Mouse (Mus musculus) lung, embryonic 16.5 days (tissue): ENCODE results near the gene Gimap1. TPM values are rescaled to one million over a fixed set of nuclear protein-coding genes. Genes with fewer than 3 reads are reported as not detected.

Experiments used
- ATAC-seq: fragments of 200-750 bp; cut with Nextera tagmentation; 2 replicates; pipeline ENCODE4 v1.8.0; 2017; ENCODE audit warnings: low read depth, mild to moderate bottlenecking, moderate library complexity
- H3K27ac ChIP-seq: fragments of 300-500 bp; sonication (generic); 2 replicates; pipeline ENCODE4 v1.5.1; 2014; ENCODE audit warnings: mild to moderate bottlenecking, control low read depth, low read length
- H3K27me3 ChIP-seq: fragments of 300-500 bp; sonication (generic); 2 replicates; pipeline ENCODE4 v1.6.1; 2014; ENCODE audit warnings: low read depth, low read length, mixed read lengths; ENCODE audit not compliant: control insufficient read depth, insufficient read depth
- H3K36me3 ChIP-seq: fragments of 300-500 bp; sonication (generic); 2 replicates; pipeline ENCODE4 v1.6.1; 2014; ENCODE audit warnings: low read length; ENCODE audit not compliant: control insufficient read depth, insufficient read depth
- H3K4me1 ChIP-seq: fragments of 300-500 bp; sonication (generic); replicated peaks from 2 replicates; pipeline ENCODE4 v1.6.1; 2014; ENCODE audit warnings: low read length, mixed read lengths; ENCODE audit not compliant: control insufficient read depth, insufficient read depth
- H3K4me2 ChIP-seq: fragments of 300-500 bp; sonication (generic); 2 replicates; pipeline ENCODE4 v1.6.1; 2014; ENCODE audit warnings: low read depth, low read length, control low read depth
- H3K4me3 ChIP-seq: fragments of 300-500 bp; sonication (generic); 2 replicates; pipeline ENCODE4 v1.5.1; 2014; ENCODE audit warnings: mild to moderate bottlenecking, low read length, control low read depth
- H3K9ac ChIP-seq: fragments of 300-500 bp; sonication (generic); 2 replicates; pipeline ENCODE4 v1.6.1; 2014; ENCODE audit warnings: low read length, control low read depth
- H3K9me3 ChIP-seq: fragments of 300-500 bp; sonication (generic); 2 replicates; pipeline ENCODE4 v1.6.1; 2016; ENCODE audit warnings: low read length; ENCODE audit not compliant: control insufficient read depth
- WGBS: fragments of 180-500 bp; shearing (Covaris S2); extraction: QIAGEN DNeasy Blood & Tissue Kit; methylation state at CpG from one replicate; pipeline ENCODE4 v1.1.7; 2014; 5-methylcytosine and 5-hydroxymethylcytosine counted together
- polyA plus RNA-seq: library from polyadenylated mRNA; unstranded; fragments of >200 nt; fragmentation: Nextera tagmentation; extraction: Ambion mirVana; gene quantifications from 2 replicates; pipeline ENCODE4 v1.2.1, GENCODE M21; 2015

The Gimap1 gene
- polyA plus RNA-seq, 1 experiment from 2014 or later: 51.1 TPM

DNA sequence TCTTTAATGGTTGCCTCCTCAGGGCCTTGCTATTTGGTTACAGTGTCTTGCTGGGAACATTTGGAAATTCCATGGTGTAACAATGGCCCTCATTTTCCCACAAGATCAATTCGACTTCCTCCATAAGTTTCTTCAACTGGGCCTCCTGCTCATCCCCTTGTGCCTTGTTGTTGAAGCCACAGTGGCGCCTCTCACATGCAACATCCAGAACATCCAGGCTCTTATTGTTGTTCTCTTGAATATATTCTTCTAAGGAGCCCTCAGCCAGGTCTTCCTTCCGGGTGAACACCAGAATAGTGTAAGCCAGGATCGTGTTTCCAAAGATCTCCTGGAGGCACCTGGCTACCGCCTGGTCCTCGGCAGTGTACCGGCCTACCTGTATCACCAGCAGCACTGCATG lies 36.7 kb upstream of the Gimap1 start:
- no peak overlapping the region for H3K4me2 ChIP-seq
- no peaks in the 10 kb centered on the region for H3K4me1 ChIP-seq
- no peaks in the 10 kb centered on the region for H3K36me3 ChIP-seq
- no peak for ATAC-seq
- H3K27me3 ChIP-seq: no peaks in the 10 kb centered on the region
- H3K9ac ChIP-seq: no peak overlapping the region
- no peak overlapping the region for H3K4me3 ChIP-seq
- 86% methylated on average over 7 of the region's 7 CpGs for WGBS
- peak overlapping the region; percentile 31 for H3K27ac ChIP-seq
- H3K9me3 ChIP-seq: no peaks in the 10 kb centered on the region

DNA sequence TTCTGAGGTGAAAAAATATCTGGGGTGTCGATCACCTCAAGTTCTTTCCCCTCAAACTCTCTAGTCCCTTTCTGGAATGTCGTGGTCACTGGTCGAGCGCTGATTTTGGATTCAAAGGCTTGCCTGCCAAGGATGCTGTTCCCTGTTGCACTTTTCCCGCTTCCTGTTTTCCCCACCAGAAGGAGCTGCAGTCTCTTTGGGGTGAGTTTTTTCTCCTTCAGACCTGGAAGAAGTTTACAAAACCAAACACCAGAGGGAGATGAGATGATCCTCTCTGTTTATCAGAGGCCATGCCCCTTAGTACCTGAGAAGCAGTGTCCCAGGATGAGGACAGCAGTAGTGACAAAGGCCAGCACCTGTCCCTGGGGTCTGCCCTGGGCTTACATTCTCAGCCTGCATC lies 36.3 kb upstream of the Gimap1 start:
- Histone ChIP-seq H3K9me3 (no peaks in the 10 kb centered on the region), H3K27ac (no peak overlapping the region; the same call in 1 of the 2 replicates), H3K27me3 (no peaks in the 10 kb centered on the region), H3K9ac (no peak overlapping the region), H3K4me2 (no peak overlapping the region), H3K36me3 (no peaks in the 10 kb centered on the region), H3K4me3 (no peak overlapping the region), H3K4me1 (no peaks in the 10 kb centered on the region)
- no peak for ATAC-seq
- 69% methylated on average over 5 of the region's 5 CpGs for WGBS

DNA sequence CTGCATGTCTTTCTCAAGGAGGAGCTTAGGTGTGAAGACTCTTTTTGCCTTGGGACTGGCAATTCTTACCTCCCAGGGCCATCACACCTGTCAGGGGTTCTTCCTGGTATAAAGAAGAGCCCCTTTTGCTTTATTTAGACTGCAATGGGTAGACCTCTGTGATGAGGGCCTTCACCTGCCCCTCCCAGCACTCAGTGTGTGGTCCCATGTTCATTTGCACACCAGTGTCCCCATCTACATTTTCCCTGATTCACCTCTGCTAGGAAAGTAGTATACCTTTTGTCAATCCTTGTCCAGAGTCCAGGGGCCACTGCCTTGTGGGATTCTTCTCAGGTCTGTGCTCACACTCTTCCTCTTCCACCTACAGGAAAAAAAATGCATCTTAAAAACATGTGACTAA lies 34.7 kb upstream of the Gimap1 start:
- H3K4me2 ChIP-seq: no peak overlapping the region
- H3K27me3 ChIP-seq: no peaks in the 10 kb centered on the region
- H3K27ac ChIP-seq: no peak overlapping the region
- no peaks in the 10 kb centered on the region for H3K4me1 ChIP-seq
- ATAC-seq: no peak
- H3K9me3 ChIP-seq: no peaks in the 10 kb centered on the region
- H3K9ac ChIP-seq: no peak overlapping the region
- no peaks in the 10 kb centered on the region for H3K36me3 ChIP-seq
- no peak overlapping the region for H3K4me3 ChIP-seq

DNA sequence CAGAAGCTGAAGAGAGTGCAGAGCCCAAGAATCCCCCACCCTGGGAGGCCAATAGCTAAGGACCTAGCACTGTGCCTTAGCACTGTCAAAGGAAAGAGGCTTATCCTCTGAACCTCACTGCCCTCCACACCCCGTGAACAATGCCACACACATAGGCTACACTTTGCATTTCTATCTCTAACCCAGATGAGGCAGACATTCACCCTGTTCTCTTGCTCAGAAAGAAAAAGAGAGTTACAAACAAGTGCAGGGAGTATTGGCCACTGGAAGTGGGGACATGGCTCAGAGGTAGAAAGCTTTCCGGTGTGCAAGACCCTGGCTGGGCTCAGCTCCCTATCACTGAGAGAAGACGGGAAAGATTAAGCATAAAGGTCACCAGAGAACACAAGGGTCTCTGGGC lies 32.7 kb upstream of the Gimap1 start:
- no peak for ATAC-seq
- Histone ChIP-seq H3K27ac (peak overlapping the region; percentile 22; the same call in 1 of the 2 replicates), H3K4me2 (peak overlapping the region; percentile 24), H3K4me3 (peak overlapping the region; percentile 22; the same call in 1 of the 2 replicates), H3K4me1 (no peaks in the 10 kb centered on the region), H3K36me3 (no peaks in the 10 kb centered on the region), H3K9me3 (no peaks in the 10 kb centered on the region), H3K27me3 (no peaks in the 10 kb centered on the region), H3K9ac (peak overlapping the region; percentile 43)
- 28% methylated on average over 3 of the region's 3 CpGs for WGBS

DNA sequence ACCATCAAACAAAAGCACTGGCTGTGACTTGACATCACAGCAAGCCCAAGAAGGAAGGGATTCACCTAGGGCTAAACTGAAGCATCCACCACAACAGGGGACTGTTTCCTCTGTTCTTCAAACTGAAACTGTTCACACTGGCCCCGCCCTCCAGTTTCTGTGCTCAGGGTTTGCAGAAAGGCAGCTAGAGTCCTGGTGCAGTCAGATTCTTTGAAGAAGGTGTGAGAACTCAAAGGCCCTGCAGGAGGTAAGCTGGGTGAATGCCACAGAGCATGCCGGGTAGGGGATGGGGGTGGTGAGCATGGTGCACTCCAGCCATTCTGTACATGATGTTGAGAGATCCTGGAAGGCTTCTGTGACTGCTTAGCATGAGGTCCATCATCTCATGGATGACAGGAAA lies 20.4 kb upstream of the Gimap1 start, which contains the start of the genes Gm28053 and Gimap7:
Gene Gm28053 (plus strand): TSS at position 153 of the 400 bp plus-strand sequence.
Gene Gimap7 (plus strand): TSS at position 167 of the 400 bp plus-strand sequence.
- no peaks in the 10 kb centered on the region for H3K4me1 ChIP-seq
- no peaks in the 10 kb centered on the region for H3K9me3 ChIP-seq
- no peak within 1 kb of the TSS for H3K4me3 ChIP-seq
- WGBS: 59% methylated on average over 2 of the region's 2 CpGs
- no peak within 1 kb of the TSS for H3K27ac ChIP-seq
- H3K9ac ChIP-seq: no peak within 1 kb of the TSS
- H3K36me3 ChIP-seq: no peaks in the 10 kb centered on the region
- no peaks in the 10 kb centered on the region for H3K27me3 ChIP-seq
- ATAC-seq: no peak
- H3K4me2 ChIP-seq: no peak within 1 kb of the TSS

DNA sequence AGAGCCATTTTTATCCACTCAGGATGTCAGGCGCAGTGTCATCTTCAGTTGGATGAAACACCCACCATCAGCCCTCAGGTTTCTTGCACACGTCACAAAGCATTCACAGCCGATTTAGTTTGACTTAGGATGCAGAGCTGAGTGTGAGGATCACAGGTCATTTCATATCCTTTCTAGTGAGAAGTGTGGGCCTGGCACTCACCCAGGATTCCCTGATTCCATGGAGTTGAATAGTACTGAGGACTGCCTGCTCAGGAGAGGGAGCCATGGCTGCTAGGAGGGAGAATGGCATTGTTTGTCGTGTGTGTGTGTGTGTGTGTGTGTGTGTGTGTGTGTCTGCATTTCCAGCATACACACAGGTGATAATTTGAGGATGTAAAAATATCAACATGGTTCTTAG lies 18.5 kb upstream of the Gimap1 start:
- no peaks in the 10 kb centered on the region for H3K36me3 ChIP-seq
- H3K4me1 ChIP-seq: peaks cover 2% of the 10 kb centered on the region
- H3K9me3 ChIP-seq: no peaks in the 10 kb centered on the region
- no peak overlapping the region for H3K9ac ChIP-seq
- 65% methylated on average over 4 of the region's 4 CpGs for WGBS
- ATAC-seq: no peak
- H3K27me3 ChIP-seq: no peaks in the 10 kb centered on the region
- H3K4me3 ChIP-seq: no peak overlapping the region
- no peak overlapping the region for H3K27ac ChIP-seq
- H3K4me2 ChIP-seq: no peak overlapping the region

DNA sequence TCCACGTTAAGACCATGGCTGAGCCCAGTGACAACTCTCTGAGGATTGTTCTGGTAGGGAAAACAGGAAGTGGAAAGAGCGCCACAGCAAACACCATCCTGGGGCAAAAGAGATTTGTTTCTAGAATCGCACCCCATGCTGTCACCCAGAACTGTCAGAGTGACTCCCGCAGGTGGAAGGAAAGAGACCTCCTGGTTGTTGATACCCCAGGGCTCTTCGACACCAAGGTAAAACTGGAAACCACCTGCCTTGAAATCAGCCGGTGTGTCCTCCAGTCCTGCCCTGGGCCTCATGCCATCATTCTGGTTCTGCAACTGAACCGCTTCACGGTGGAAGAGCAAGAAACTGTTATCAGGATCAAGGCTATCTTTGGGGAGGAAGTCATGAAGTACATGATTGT lies 15.4 kb upstream of the Gimap1 start:
- no peaks in the 10 kb centered on the region for H3K9me3 ChIP-seq
- 70% methylated on average over 8 of the region's 8 CpGs for WGBS
- no peak for ATAC-seq

DNA sequence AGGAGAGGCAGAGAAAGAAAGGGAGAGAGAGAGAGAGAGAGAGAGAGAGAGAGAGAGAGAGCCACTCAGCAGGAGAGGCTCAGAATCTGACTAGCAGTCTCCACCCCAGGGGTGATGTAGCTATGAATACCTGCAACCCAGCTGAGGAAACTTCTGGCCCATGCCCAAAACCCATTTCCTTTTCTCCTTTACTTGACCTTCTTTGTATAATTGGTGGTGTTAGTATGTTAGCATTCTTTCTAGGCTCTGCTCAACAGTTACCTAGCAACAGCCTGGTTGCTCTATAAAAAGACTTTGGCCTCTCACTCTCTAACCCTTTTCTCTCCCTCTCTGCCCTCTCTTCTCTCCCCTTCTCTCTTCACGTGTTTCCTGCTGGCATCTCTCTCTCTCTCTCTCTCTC lies 13.4 kb upstream of the Gimap1 start:
- WGBS: 6% methylated on average over 1 of the region's 1 CpGs
- H3K4me1 ChIP-seq: peaks cover 8% of the 10 kb centered on the region
- no peak overlapping the region for H3K4me3 ChIP-seq
- H3K4me2 ChIP-seq: no peak overlapping the region
- peak; percentile 90 for ATAC-seq
- H3K27ac ChIP-seq: no peak overlapping the region; the same call in 1 of the 2 replicates
- H3K27me3 ChIP-seq: no peaks in the 10 kb centered on the region
- no peaks in the 10 kb centered on the region for H3K36me3 ChIP-seq
- no peak overlapping the region for H3K9ac ChIP-seq
- no peaks in the 10 kb centered on the region for H3K9me3 ChIP-seq

More for the DNA sequence above, 15.4 kb upstream of the Gimap1 start:
- Histone ChIP-seq H3K27me3 (no peaks in the 10 kb centered on the region), H3K4me1 (peaks cover 8% of the 10 kb centered on the region), H3K36me3 (no peaks in the 10 kb centered on the region), H3K4me3 (no peak overlapping the region), H3K27ac (no peak overlapping the region), H3K9ac (no peak overlapping the region), H3K4me2 (no peak overlapping the region)

DNA sequence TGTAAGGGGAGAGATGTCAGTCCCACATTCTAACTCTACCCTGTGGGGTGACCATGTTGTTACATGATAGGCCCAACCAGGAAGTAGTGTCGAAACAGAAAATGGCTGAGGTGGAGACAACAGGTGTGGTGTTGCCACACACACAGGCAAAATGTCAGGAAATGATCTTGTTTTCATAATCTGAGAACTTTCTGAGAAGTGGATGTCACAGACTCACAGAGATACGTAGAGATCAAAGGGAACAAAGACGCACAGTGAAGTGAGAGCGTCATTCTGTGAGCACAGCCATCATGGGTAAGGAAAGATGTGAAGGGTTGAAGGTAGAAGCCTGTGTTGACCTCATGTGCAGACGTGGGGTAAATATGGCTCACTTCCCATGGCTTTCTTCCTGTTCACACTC lies 11.1 kb upstream of the Gimap1 start:
- H3K4me1 ChIP-seq: peaks cover 8% of the 10 kb centered on the region
- H3K27me3 ChIP-seq: no peaks in the 10 kb centered on the region
- no peaks in the 10 kb centered on the region for H3K36me3 ChIP-seq
- ATAC-seq: no peak
- no peaks in the 10 kb centered on the region for H3K9me3 ChIP-seq
- WGBS: 68% methylated on average over 5 of the region's 5 CpGs
- no peak overlapping the region for H3K4me3 ChIP-seq
- no peak overlapping the region for H3K4me2 ChIP-seq
- no peak overlapping the region for H3K27ac ChIP-seq
- no peak overlapping the region for H3K9ac ChIP-seq

DNA sequence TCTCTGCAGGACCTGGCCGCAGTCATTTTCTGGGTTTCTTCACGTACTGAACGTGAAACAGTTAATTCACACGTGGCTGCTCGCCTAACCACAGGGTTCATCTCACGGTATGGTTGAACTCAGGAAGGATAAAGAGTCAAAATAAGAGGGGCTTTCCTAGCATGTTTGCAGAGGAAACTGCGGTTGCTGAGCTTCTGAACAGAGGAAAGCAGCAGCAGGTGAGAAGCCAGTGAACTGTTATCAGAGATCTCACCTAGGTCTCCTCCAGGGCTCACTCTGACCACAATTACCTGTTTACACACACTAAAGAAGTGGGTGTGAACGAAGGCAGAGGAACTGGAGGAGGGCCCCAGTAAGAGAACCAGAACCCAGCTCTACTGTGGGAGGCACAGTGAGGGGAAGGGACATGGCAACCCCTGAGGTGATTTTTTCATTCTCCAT lies 6.0 kb upstream of the Gimap1 start:
- no peak overlapping the region for H3K9ac ChIP-seq
- 36% methylated on average over 8 of the region's 8 CpGs for WGBS
- H3K4me1 ChIP-seq: no peaks in the 10 kb centered on the region
- no peak overlapping the region for H3K4me3 ChIP-seq
- no peak overlapping the region for H3K4me2 ChIP-seq
- no peak overlapping the region for H3K27ac ChIP-seq
- H3K36me3 ChIP-seq: no peaks in the 10 kb centered on the region
- ATAC-seq: no peak
- H3K9me3 ChIP-seq: no peaks in the 10 kb centered on the region
- no peaks in the 10 kb centered on the region for H3K27me3 ChIP-seq
